Mouse (Mus musculus) CD8-positive naive resting alpha-beta T cell, adult 57 days (primary cell): Measurements from ENCODE around the gene Vmn2r59. TPM values are rescaled to one million over a fixed set of nuclear protein-coding genes. Genes with fewer than 3 reads are reported as not detected.

Experiments
- total RNA-seq: library from RNA; stranded (reverse); gene quantifications from one replicate; pipeline ENCODE4 v1.2.4, GENCODE M21; 2023

Gene Vmn2r59
- total RNA-seq = not detected

GRCm38 (mm10) chr7:42058923-42059322, at the start of gene Vmn2r59:
Gene Vmn2r59, minus strand, starts transcription at chr7:42059023.

GRCm38 (mm10) chr7:42107470-42107869, 48.6 kb upstream of the Vmn2r59 start, which contains the start of gene Vmn2r60:
Gene Vmn2r60, plus strand, starts transcription at chr7:42107770.

Other genes with a start within 250 kb of the Vmn2r59 start
- not detected for gene Vmn2r58, start 186.3 kb downstream of the Vmn2r59 start, total RNA-seq
- gene Vmn2r60, start 48.7 kb upstream of the Vmn2r59 start, total RNA-seq = not detected
- not detected for gene Vmn2r61, start 201.0 kb upstream of the Vmn2r59 start, total RNA-seq